ENCODE assay signal across 8 mouse cellular contexts in genomic region chr19:21144659-21145283, GRCm38 (mm10).
DNase-seq lines count a peak whose midpoint lies in the region; ATAC-seq and TF ChIP-seq lines count a peak whose summit lies in the region.

No protein-coding gene starts in this region.

- no peak for TF ChIP-seq CTCF in C2C12 (IDR thresholded peaks at IDR 0.05; ENCODE audit: control insufficient read depth, insufficient read depth, insufficient read length)

- H3K79me3 ChIP-seq in C2C12 (ENCODE audit: low read depth), result no peaks in the 10 kb centered on the region

- H3K79me2 ChIP-seq in C2C12 (ENCODE audit: control insufficient read depth, insufficient read depth), result no peaks in the 10 kb centered on the region

- no peak overlapping the region for H3ac ChIP-seq in C2C12 (ENCODE audit: control insufficient read depth, insufficient read length, low read depth)

- no peak overlapping the region for H3K27ac ChIP-seq in kidney, embryonic 14.5 days (ENCODE audit: low read depth, low read length)

- peak; percentile 95 for ATAC-seq in kidney, embryonic 14.5 days (ENCODE audit: low FRiP score, low TSS enrichment)
- no peak for ATAC-seq in cerebellum, adult (ENCODE audit: insufficient number of reproducible peaks, low FRiP score, low TSS enrichment)

- no peak overlapping the region for H3K4me3 ChIP-seq in C2C12 (ENCODE audit: insufficient read depth, poor library complexity, severe bottlenecking)
- no peak overlapping the region for H3K4me3 ChIP-seq in kidney, embryonic 14.5 days (ENCODE audit: low read length)

- no peak overlapping the region for H3K9ac ChIP-seq in kidney, embryonic 14.5 days (ENCODE audit: low read depth, low read length)

- DNase-seq in T-cell, adult 2 months (ENCODE audit: low spot score), result peak; percentile 44
- peak; percentile 62 for DNase-seq in gonadal fat pad, adult 2 months (ENCODE audit: low read depth)
- DNase-seq in lung, postnatal 36 days, result peak; percentile 80
- peak; percentile 41 to 50 for DNase-seq in spleen, postnatal 36 days (ENCODE audit: low spot score in 2 of 2)
- no peak for DNase-seq in cerebellum, postnatal 10 days

- no peaks in the 10 kb centered on the region for H3K36me3 ChIP-seq in C2C12 (ENCODE audit: control insufficient read depth, insufficient read depth)
- H3K36me3 ChIP-seq in kidney, embryonic 14.5 days (ENCODE audit: control insufficient read depth, insufficient read depth, low read length), result no peaks in the 10 kb centered on the region

- H3K27me3 ChIP-seq in C2C12 (ENCODE audit: control insufficient read depth, insufficient read depth, insufficient read length), result no peaks in the 10 kb centered on the region
- H3K27me3 ChIP-seq in kidney, embryonic 14.5 days (ENCODE audit: control insufficient read depth, insufficient read depth, low read length), result no peaks in the 10 kb centered on the region

- H3K4me1 ChIP-seq in kidney, embryonic 14.5 days (ENCODE audit: control insufficient read depth, insufficient read depth, low read length), result peaks cover 6% of the 10 kb centered on the region

- peak overlapping the region; percentile 24 for H3K4me2 ChIP-seq in kidney, embryonic 14.5 days (replicated peaks; ENCODE audit: low read depth, low read length)

- H3K9me3 ChIP-seq in kidney, embryonic 14.5 days (ENCODE audit: control insufficient read depth, low read length), result no peaks in the 10 kb centered on the region

- 11% methylated on average over 13 of the region's 13 CpGs for WGBS in kidney, embryonic 14.5 days

TF ChIP-seq in C2C12, 6 proteins besides CTCF, POLR2A, EP300 and RAD21:
- TF ChIP-seq MYOD1 (IDR thresholded peaks at IDR 0.05; ENCODE audit: control insufficient read depth, insufficient read length, low read depth), result peak; percentile 4
- TF ChIP-seq MYOG (IDR thresholded peaks at IDR 0.05; ENCODE audit: control insufficient read depth, extremely low read depth, insufficient read length), result no peak

Comparison
In these comparisons a context has a peak if more than half of its experiments do, and no peak if none do; other contexts are left out.
1. DNase-seq: peak in T-cell, adult 2 months (single experiment), gonadal fat pad, adult 2 months (single experiment), lung, postnatal 36 days (single experiment) and spleen, postnatal 36 days (2 of 2); none in cerebellum, postnatal 10 days (0 of 2).